Mouse (Mus musculus): ENCODE results near the gene Rars. TPM values are rescaled to one million over a fixed set of nuclear protein-coding genes. Genes with fewer than 3 reads are reported as not detected.
A peak's percentile ranks its signal among the peaks of the same experiment; 100 is the strongest.

The Rars gene
- total RNA-seq, 2 experiments from 2014 or later, result 45.4 to 47.9 TPM

DNA sequence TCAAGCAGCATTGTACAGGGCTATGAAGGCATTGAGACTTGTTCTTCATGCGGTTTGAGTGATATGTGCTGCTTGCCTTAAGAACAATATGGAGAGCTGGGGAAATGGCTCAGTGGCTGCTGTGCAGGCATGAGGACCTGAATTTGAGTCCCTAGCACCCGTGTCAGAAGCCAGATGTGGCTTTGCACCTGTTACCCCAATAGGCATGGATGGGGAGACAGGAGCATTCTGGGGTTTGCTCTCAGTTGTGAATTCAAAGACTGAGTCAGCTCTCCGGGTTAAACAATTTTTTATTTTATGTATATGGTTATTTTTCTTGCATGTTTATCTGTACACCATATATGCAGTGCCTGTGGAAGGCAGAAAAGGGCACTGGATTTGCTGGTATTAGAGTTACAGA is 51.9 kb downstream of the Rars start:
- no peak for DNase-seq (ENCODE audit: low spot score in 2 of 2)
- intact Hi-C loops (cut with DNase I), result no loop called here

DNA sequence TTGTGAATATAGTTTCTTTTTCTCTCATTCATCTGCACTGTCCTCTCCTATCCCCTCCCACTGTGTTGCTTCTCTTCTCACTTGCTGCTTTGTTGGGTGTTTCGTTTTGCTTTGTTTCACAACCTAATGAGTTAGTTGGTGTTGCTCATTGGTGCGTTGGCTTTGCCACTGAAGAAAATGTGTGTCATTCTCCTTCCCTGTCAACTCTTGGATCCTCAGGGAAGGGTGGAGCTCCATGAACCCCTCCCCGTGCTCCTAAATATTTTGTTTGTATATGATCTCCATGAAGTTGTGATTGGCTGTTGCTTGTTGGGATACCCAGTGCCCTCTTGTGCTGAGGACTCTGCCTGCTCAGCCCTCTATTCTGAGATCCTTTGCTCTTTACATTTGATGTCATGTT is 54.0 kb downstream of the Rars start:
- no peak for DNase-seq (ENCODE audit: low spot score in 2 of 2)
- intact Hi-C loops (cut with DNase I), result no loop called here

DNA sequence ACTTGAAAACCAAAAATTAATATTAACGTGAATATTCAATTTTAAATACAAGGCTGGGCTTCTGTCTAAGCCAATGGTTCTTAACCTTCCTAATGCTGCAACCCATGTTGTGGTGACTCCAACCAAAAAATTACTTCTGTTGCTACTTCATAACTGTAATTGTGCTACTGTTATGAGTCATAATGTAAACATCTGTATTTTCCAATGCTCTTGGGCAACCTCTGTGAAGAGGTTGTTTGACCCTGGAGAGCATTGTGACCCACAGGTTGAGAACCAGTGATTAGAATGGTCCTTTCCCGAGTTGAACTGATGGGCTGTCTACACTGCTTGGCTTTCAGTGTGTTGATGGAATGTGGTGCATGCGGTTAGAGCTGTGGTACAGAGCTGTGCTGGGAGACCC is 57.9 kb downstream of the Rars start:
- intact Hi-C loops (cut with DNase I), result loop anchor here (5.0 kb wide), 1 partner anchor 56 kb away; the partner anchor contains the start of gene Rars
- DNase-seq (ENCODE audit: low spot score in 2 of 2), result no peak

DNA sequence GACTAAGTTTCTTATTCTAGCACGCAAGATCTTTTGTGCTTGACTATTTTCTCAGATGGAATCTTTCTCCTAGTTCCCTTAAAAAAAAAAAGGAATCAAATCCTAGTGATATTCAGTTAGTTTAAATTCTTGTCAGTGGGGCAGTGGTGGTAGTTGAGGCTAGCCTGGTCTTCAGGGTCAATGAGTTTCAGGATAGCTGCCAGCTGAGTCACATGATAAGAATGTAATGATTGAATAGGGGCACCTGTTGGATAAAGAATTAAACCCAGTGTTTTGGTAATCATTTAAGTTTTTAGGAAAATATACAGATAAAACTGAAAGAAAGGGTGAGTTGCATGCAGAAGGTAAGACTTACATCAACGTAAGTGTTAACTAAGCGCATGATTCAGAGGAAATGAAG is 58.7 kb downstream of the Rars start:
- intact Hi-C loops (cut with DNase I), result loop anchor here (5.0 kb wide), 1 partner anchor 57 kb away; the partner anchor contains the start of gene Rars
- DNase-seq (ENCODE audit: low spot score in 2 of 2), result no peak

DNA sequence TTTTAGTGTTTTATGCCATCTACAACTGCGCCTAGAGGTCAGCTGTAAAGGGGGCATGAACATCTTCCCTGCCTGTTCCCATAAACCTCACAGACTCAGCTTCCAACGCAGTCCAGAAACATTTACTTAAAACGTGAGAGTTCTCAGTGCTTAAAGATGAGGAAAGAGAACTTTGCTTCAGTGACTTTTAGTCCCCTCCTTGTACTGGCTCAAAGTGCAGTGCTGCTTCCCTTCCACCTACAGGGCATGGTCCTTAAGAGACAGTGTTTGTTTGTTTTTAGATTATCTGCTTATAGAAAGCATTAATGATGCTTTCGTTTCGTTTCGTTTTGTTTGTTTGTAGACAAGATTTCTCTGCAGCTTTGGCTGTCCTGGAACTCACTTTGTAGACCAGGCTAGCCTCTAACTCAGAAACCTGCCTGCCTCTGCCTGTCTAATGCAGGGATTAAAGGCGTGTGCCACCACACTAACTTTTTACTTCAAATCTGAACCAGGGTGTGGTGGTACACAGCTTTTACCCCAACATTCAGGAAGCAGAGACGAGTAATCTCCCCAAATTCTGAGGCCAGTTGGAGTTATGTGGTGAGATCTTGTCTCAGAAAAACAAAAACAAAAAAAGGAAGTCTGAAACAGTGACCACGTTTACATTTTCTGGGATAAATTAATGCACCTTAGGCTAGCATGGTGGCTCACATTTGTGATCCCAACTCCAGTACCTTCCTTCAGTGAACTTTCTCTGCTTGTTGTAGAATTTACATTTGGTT is 63.4 kb downstream of the Rars start:
- intact Hi-C loops (cut with DNase I), result no loop called here

DNA sequence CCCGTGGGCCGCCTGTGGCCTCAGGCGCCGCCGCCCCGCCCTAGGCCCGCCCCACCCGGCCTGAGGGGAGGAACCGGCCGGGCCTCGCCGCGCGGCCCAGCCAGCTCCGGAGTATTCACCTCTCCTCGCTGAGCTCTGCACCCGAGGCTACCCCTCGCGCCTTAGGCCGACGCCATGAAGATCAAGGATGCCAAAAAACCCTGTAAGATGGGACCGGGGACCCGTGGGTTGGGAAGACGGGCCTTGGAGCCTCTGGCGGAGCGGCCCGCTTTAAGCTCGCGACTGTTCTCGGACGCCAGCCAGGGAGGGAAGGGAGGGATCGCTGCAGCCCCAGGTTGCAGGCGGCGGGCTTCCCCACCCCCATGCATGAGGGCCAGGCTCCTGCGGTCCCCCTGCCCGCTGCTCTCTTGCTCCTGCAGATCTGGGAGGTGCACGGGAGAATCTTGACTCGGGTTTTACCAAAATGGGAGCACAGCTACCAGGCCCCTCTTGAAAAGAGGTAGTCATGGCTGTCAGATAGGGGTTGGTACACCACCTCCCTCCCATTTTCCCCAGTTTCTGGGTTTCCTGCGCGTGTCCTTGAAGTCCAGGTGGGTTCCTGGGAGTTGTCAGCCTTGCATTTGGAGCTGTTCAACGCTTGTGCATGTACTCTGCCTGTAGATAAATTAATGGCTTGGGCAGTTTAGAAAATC is 64.4 kb downstream of the Rars start:
- DNase-seq (ENCODE audit: low spot score in 2 of 2), result peak; percentile 58 to 64
- intact Hi-C loops (cut with DNase I), result no loop called here

More for the DNA sequence above, 63.4 kb downstream of the Rars start:
- DNase-seq (ENCODE audit: low spot score in 2 of 2), result no peak

DNA sequence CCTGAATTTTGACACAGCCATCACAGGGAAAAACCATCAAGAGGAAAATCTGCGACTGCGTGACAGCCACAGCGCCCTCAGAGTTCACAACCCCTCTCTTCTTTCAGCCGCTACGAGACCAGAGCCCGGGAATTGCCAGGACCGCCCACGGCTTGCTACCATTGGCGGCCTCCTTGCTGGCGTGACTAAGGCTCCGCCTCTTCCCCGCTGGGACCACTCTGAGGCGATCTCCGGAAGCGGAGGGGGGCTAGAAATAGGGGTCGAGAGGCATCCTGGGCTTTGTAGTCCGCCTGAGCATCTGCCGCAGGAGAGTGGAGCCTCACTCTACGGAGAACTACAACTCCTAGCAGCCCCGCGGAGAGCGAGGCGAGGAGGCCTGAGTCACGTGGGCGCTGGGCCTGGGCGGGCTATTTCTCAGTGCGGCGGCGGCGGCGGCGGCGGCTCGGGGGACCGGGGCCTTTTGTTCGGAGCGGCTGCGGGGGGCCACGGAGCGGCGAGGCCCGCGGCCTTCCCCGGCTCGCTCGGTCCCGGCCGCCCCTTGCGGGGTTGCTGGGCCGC is 65.0 kb downstream of the Rars start, which contains the start of gene Pank3:
Gene Pank3 (plus strand): TSS at position 297 of the 558 bp plus-strand sequence.
- intact Hi-C loops (cut with DNase I), result no loop called here
- DNase-seq (ENCODE audit: low spot score in 2 of 2), result peak; percentile 97 to 99

DNA sequence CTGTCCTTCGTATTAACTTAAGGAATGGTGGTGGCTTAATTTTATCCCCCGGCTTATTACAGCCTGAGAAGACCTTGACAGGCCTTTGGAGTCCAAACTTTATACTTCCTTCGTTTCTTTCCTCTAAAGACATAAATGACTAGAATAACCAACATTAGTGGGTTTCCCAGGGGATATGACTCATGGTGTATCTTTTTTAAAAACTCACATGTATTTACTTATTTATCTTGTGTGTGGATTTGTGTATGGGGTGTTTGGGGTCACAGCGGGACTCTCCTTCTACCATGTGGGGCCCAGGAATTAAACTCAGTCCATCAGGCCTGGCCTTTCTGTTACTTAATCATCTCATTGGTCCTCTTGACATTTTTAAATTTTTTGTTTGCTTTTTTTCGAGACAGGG is 67.5 kb downstream of the Rars start:
- intact Hi-C loops (cut with DNase I), result no loop called here
- no peak for DNase-seq (ENCODE audit: low spot score in 2 of 2)

DNA sequence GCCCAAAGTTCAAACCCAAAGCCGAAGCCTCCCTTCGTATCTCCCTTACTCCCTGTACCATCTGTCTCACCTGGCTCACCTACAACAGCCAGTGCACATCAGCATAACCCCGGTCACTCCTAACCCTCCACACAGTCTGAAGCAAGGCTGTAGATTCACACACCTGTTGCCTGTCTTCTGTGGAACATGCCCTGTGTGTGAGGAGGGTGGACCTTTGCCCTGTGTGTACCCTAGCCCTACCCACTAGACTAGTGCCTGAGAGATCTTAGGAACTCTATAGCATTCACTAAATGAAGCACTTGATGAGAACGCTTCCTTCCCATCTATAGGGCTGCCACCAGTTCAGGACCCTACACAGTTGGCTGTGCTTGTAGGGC is 73.7 kb downstream of the Rars start:
- intact Hi-C loops (cut with DNase I), result no loop called here
- no peak for DNase-seq (ENCODE audit: low spot score in 2 of 2)

DNA sequence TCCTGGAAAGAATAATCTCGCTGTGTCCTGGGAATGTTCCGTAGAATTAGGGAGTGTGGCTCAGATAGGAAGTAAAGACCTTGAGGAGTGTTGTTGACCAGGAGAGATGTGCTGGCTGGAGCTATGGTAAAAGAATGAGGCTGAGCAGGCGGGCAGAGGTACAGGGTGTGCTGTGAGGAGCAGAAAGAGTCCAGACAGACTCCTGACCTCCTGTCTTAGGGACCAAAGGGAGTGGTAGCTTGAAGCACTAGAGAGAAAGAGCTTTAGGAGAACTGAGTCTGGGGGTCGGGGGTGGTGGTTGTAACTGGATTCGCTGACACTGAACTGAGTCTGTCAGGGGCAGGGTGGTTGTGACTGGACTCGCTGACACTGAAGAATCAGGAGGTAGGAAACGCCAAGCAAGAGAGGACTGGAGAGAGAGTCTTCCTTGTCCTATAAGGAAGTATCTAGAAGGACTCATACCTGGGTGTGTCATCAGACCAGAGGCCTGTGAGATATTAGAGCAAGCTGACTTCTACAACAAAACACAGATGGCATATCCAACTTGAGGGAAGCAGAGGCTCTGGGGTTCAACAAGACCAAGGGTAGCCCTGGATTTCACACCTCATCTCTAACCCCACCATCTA is 74.2 kb downstream of the Rars start:
- DNase-seq (ENCODE audit: low spot score in 2 of 2), result no peak
- intact Hi-C loops (cut with DNase I), result no loop called here

Small RNA genes within 50 kb of the gene (microRNA-seq; reads per million reads assigned to microRNA genes)
- gene Mir103-1, result 5.4 to 8.2 reads per million in 2 experiments

Other genes with a start within 250 kb of the Rars start
- gene Pank3, start 65.0 kb downstream of the Rars start, total RNA-seq (2021), result 10 to 100 TPM; 50.9 to 51.4 TPM
- 10 to 100 TPM; 48.7 to 50.3 TPM for gene Fbll1, start 35.6 kb downstream of the Rars start, total RNA-seq (2021)
- gene Wwc1, start 146.0 kb upstream of the Rars start, total RNA-seq (2021), result 100 to 1,000 TPM; 151 to 159 TPM

Data from left cerebral cortex, postnatal 14 days (tissue).